Mouse (Mus musculus) lung, embryonic 16.5 days (tissue): ENCODE results near the gene Fgf22. TPM values are rescaled to one million over a fixed set of nuclear protein-coding genes. Genes with fewer than 3 reads are reported as not detected.

Experiments
- ATAC-seq: fragments of 200-750 bp; cut with Nextera tagmentation; 2 replicates; pipeline ENCODE4 v1.8.0; 2017; ENCODE audit warnings: low read depth, mild to moderate bottlenecking, moderate library complexity
- H3K27ac ChIP-seq: fragments of 300-500 bp; sonication (generic); 2 replicates; pipeline ENCODE4 v1.5.1; 2014; ENCODE audit warnings: mild to moderate bottlenecking, control low read depth, low read length
- H3K27me3 ChIP-seq: fragments of 300-500 bp; sonication (generic); 2 replicates; pipeline ENCODE4 v1.6.1; 2014; ENCODE audit warnings: low read depth, low read length, mixed read lengths; ENCODE audit not compliant: control insufficient read depth, insufficient read depth
- H3K36me3 ChIP-seq: fragments of 300-500 bp; sonication (generic); 2 replicates; pipeline ENCODE4 v1.6.1; 2014; ENCODE audit warnings: low read length; ENCODE audit not compliant: control insufficient read depth, insufficient read depth
- H3K4me1 ChIP-seq: fragments of 300-500 bp; sonication (generic); replicated peaks from 2 replicates; pipeline ENCODE4 v1.6.1; 2014; ENCODE audit warnings: low read length, mixed read lengths; ENCODE audit not compliant: control insufficient read depth, insufficient read depth
- H3K4me2 ChIP-seq: fragments of 300-500 bp; sonication (generic); 2 replicates; pipeline ENCODE4 v1.6.1; 2014; ENCODE audit warnings: low read depth, low read length, control low read depth
- H3K4me3 ChIP-seq: fragments of 300-500 bp; sonication (generic); 2 replicates; pipeline ENCODE4 v1.5.1; 2014; ENCODE audit warnings: mild to moderate bottlenecking, low read length, control low read depth
- H3K9ac ChIP-seq: fragments of 300-500 bp; sonication (generic); 2 replicates; pipeline ENCODE4 v1.6.1; 2014; ENCODE audit warnings: low read length, control low read depth
- H3K9me3 ChIP-seq: fragments of 300-500 bp; sonication (generic); 2 replicates; pipeline ENCODE4 v1.6.1; 2016; ENCODE audit warnings: low read length; ENCODE audit not compliant: control insufficient read depth
- WGBS: fragments of 180-500 bp; shearing (Covaris S2); extraction: QIAGEN DNeasy Blood & Tissue Kit; methylation state at CpG from one replicate; pipeline ENCODE4 v1.1.7; 2014; 5-methylcytosine and 5-hydroxymethylcytosine counted together
- polyA plus RNA-seq: library from polyadenylated mRNA; unstranded; fragments of >200 nt; fragmentation: Nextera tagmentation; extraction: Ambion mirVana; gene quantifications from 2 replicates; pipeline ENCODE4 v1.2.1, GENCODE M21; 2015

The Fgf22 gene
- polyA plus RNA-seq, 1 experiment from 2014 or later = 0.11 TPM

DNA sequence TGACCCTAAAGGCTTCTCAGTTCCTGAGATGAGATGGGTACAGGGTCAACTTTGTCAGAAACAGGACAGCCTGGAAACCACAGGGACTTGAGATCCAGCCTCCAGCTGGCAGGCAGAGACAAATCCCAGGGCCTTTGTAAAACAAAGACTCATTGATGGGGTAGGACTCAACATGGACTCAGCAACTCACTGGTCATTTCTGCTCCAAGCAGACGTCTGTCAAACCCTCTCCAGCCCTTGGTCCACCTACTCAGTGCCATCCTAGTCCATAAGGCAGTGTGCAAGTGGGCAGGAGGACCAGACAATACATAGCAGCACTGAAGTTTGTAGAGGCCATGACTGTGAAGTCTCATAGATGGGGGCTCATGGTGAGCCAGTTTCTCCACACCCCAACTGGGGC lies 41.7 kb upstream of the Fgf22 start:
- no peak overlapping the region for H3K4me2 ChIP-seq
- H3K9me3 ChIP-seq = no peaks in the 10 kb centered on the region
- no peak overlapping the region for H3K9ac ChIP-seq
- WGBS = 20% methylated on average over 1 of the region's 1 CpGs
- H3K27ac ChIP-seq = no peak overlapping the region
- peaks cover 21% of the 10 kb centered on the region for H3K4me1 ChIP-seq
- H3K27me3 ChIP-seq = peaks cover 33% of the 10 kb centered on the region
- peaks cover 33% of the 10 kb centered on the region for H3K36me3 ChIP-seq
- no peak overlapping the region for H3K4me3 ChIP-seq
- ATAC-seq = no peak

DNA sequence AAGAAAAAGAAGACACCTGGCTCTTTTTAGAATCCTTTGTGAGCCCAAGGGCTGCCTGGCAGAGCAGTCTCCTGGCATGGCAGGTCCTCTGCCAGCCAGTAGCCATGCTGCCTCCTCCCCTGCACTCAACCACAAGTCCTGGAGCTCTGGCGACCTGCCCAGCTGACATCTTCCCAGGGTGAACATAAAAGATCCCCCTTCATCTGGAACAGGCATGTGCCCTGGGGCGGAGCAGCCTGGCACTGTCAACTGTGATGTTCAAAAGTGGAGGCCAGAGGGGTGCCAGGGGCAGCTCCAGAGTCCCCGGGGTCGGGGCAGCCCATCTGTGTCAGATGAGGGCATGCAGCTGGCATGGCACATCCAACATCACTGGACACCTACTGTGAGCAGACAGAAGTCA lies 39.9 kb upstream of the Fgf22 start:
- WGBS = 55% methylated on average over 4 of the region's 4 CpGs
- peaks cover 13% of the 10 kb centered on the region for H3K4me1 ChIP-seq
- no peak overlapping the region for H3K4me3 ChIP-seq
- H3K9ac ChIP-seq = no peak overlapping the region
- no peak overlapping the region for H3K27ac ChIP-seq
- H3K9me3 ChIP-seq = no peaks in the 10 kb centered on the region
- no peak overlapping the region for H3K4me2 ChIP-seq
- ATAC-seq = no peak
- H3K36me3 ChIP-seq = peaks cover 21% of the 10 kb centered on the region
- peaks cover 37% of the 10 kb centered on the region for H3K27me3 ChIP-seq

DNA sequence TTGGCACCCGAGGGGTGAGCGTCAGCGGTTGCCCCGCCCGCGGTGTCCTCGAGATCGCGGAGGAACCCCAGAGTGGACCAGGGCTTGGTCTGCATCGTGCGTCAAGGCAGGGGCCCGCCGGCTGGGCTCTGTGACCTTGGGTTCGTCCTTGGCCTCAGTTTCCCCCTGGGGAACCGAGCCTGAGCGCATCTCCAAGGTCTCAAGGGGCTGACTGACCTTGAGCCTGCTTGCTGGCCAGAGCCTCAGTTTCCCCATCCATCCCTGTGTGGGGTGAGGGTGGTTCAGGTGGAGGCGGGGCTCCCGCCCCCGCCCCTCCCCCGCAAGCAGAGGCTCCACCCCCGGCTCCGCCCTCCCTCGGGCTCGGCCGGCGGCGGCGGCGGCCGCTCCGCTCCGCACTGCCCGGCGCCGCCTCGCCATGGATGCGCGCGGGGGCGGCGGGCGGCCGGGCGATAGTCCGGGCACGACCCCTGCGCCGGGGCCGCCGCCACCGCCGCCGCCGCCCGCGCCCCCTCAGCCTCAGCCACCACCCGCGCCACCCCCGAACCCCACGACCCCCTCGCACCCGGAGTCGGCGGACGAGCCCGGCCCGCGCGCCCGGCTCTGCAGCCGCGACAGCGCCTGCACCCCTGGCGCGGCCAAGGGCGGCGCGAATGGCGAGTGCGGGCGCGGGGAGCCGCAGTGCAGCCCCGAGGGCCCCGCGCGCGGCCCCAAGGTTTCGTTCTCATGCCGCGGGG lies 38.5 kb upstream of the Fgf22 start, which contains the start of gene Hcn2:
Gene Hcn2, plus strand, starts transcription at position 381 of the 734 bp plus-strand sequence.
- H3K27me3 ChIP-seq = peaks cover 37% of the 10 kb centered on the region
- WGBS = 2% methylated on average over 57 of the region's 91 CpGs
- peak within 1 kb of the TSS; percentile 61 for H3K4me3 ChIP-seq
- H3K27ac ChIP-seq = no peak within 1 kb of the TSS
- peak within 1 kb of the TSS; percentile 79 for H3K4me2 ChIP-seq
- no peaks in the 10 kb centered on the region for H3K9me3 ChIP-seq
- peaks cover 7% of the 10 kb centered on the region for H3K36me3 ChIP-seq
- ATAC-seq = peak; percentile 18; the same call in 1 of the 2 replicates
- H3K9ac ChIP-seq = peak within 1 kb of the TSS; percentile 54
- peaks cover 13% of the 10 kb centered on the region for H3K4me1 ChIP-seq

DNA sequence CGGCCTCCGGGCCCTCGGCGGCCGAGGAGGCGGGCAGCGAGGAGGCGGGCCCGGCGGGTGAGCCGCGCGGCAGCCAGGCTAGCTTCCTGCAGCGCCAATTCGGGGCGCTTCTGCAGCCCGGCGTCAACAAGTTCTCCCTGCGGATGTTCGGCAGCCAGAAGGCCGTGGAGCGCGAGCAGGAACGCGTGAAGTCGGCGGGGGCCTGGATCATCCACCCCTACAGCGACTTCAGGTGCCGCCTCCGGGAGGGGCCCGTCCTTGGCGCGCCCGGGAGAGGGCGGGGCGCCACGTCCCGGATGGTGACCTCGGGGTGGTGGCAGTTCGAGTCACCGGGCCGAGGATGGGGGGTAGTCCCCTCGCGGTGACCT lies 37.9 kb upstream of the Fgf22 start:
- H3K4me3 ChIP-seq = peak overlapping the region; percentile 61
- no peak for ATAC-seq
- peaks cover 37% of the 10 kb centered on the region for H3K27me3 ChIP-seq
- H3K27ac ChIP-seq = no peak overlapping the region
- no peaks in the 10 kb centered on the region for H3K9me3 ChIP-seq
- H3K36me3 ChIP-seq = peaks cover 2% of the 10 kb centered on the region; the same call in 1 of the 2 replicates
- H3K9ac ChIP-seq = peak overlapping the region; percentile 54
- WGBS = under 1% methylated on average over 44 of the region's 44 CpGs
- H3K4me1 ChIP-seq = peaks cover 13% of the 10 kb centered on the region
- H3K4me2 ChIP-seq = peak overlapping the region; percentile 79

DNA sequence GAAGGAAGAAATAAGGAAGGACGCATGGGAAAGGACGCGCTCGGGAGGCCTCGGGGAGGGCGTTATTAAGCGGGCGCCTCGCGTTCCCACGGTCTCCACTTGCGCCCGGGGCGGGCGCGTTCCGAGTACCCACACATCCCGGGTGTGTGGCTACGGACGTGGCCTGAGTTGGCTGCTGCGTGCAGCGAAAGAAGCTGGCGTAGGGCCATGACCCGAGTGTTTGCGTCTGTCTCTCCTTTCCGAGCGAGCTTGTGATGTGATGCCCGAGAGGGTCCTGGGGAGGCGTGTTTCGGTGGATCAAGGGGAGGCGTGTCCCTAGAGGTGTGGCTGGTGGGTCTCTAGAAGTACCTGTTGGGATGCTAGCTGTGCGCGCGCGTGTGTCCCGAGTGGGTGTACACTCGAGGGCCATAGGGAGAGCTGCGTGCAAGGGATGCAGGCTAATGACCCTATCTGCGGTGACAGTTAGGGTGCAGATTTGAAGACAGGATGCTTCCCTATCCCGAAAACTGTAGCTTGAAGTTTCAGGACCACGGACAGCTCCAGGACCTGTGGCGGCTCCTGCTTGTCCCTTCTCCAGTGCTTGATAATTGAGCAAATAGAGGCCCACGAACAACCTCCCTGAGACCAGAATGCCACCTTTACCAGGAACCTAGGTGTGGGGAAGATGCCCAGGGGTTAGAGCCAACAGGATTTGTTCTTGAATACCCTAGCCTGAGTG lies 37.1 kb upstream of the Fgf22 start:
- WGBS = 5% methylated on average over 43 of the region's 43 CpGs

DNA sequence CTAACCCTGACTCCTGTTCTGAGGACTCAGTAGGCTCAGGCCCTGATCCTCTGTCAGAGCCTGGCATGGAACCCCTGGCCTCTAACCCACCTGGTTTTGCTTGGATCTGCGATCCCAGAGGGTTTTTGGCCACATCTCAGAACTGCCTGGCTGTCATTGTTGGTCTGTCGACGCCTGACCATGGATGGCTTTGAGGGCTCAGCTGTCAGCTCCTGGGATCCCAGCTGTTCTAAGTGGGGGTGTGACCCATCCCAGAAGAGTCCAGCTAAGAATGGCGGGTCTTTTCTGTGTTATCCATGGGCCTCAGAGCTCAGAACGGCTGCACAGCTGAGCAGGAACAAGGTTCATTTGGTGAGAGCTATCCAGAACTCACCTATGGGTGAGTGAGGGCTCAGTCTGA lies 33.8 kb upstream of the Fgf22 start:
- no peak overlapping the region for H3K4me3 ChIP-seq
- H3K4me2 ChIP-seq = no peak overlapping the region
- no peaks in the 10 kb centered on the region for H3K36me3 ChIP-seq
- H3K4me1 ChIP-seq = peaks cover 13% of the 10 kb centered on the region
- 52% methylated on average over 5 of the region's 5 CpGs for WGBS
- no peak overlapping the region for H3K9ac ChIP-seq
- H3K9me3 ChIP-seq = no peaks in the 10 kb centered on the region
- H3K27me3 ChIP-seq = peaks cover 24% of the 10 kb centered on the region
- no peak overlapping the region for H3K27ac ChIP-seq
- no peak for ATAC-seq

More for the DNA sequence above, 37.1 kb upstream of the Fgf22 start:
- Histone ChIP-seq H3K27me3 (peaks cover 37% of the 10 kb centered on the region), H3K9me3 (no peaks in the 10 kb centered on the region), H3K4me3 (peak overlapping the region; percentile 14; the same call in 1 of the 2 replicates), H3K27ac (no peak overlapping the region), H3K9ac (no peak overlapping the region), H3K4me1 (peaks cover 13% of the 10 kb centered on the region), H3K36me3 (no peaks in the 10 kb centered on the region), H3K4me2 (peak overlapping the region; percentile 79; the same call in 1 of the 2 replicates)
- ATAC-seq = no peak

DNA sequence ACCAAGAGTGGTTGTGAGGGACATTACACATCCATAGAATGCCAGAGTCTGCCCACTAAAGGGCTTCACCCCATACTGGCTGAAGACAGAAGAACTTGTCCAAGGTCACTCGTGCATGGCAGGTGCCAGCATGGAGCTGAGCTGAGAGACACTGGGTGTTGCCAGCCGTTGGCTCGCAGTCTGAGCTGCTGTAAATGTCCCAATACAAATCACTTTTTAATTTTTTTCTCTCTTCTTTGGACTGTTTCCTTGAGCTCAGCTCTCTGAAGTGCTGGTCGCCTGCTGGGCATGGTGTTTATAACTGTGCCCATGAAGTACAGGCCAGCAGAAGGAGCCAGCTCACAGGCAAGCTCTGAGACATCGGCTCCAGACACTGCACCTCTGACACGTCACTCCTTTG lies 31.8 kb upstream of the Fgf22 start:
- Histone ChIP-seq H3K36me3 (no peaks in the 10 kb centered on the region), H3K4me3 (no peak overlapping the region), H3K4me2 (no peak overlapping the region), H3K9me3 (no peaks in the 10 kb centered on the region), H3K27ac (no peak overlapping the region), H3K4me1 (no peaks in the 10 kb centered on the region), H3K27me3 (peaks cover 5% of the 10 kb centered on the region; the same call in 1 of the 2 replicates), H3K9ac (no peak overlapping the region)
- no peak for ATAC-seq
- 57% methylated on average over 6 of the region's 6 CpGs for WGBS

DNA sequence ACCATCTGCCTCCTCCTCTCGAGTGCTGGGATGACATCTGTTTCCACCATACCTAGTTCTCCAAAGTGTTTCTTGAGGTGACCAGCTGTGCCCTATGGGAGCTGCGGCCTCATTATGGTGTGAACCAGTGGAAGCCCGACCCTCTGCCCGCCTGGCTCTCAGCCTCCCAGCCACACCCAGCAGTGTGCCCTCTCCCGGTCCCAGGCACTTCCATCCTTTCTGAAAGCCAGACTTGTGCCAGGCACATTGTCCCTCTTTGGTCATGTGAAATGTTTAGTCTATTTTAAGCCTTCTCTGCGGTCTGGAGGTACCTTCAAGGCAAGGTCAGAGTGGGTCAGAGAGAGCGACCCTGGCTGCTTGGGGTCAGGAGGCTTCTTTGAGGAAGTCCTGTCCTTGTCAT lies 31.2 kb upstream of the Fgf22 start:
- Histone ChIP-seq H3K4me3 (no peak overlapping the region), H3K9ac (no peak overlapping the region), H3K36me3 (no peaks in the 10 kb centered on the region), H3K27me3 (no peaks in the 10 kb centered on the region; the same call in 1 of the 2 replicates), H3K4me1 (no peaks in the 10 kb centered on the region), H3K27ac (no peak overlapping the region), H3K4me2 (no peak overlapping the region), H3K9me3 (no peaks in the 10 kb centered on the region)
- WGBS = 71% methylated on average over 7 of the region's 7 CpGs
- ATAC-seq = no peak

DNA sequence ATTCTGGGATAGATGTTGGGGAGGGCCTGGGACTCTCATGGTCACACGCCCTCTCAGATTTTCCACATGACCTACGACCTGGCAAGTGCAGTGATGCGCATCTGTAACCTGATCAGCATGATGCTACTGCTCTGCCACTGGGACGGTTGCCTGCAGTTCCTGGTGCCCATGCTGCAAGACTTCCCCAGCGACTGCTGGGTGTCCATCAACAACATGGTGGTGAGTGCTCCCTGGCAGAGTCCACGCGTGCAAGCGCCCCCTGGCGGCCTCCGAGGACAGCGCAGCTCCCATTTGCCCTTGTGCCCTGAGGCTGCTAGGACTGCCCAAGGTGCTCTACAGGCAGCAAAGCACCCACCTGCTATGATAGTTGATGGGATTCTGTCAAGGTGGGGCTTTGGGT lies 28.8 kb upstream of the Fgf22 start:
- Histone ChIP-seq H3K4me2 (no peak overlapping the region), H3K27me3 (no peaks in the 10 kb centered on the region)

More for the DNA sequence above, 28.8 kb upstream of the Fgf22 start:
- Histone ChIP-seq H3K4me3 (no peak overlapping the region), H3K27ac (no peak overlapping the region), H3K9me3 (no peaks in the 10 kb centered on the region), H3K4me1 (no peaks in the 10 kb centered on the region), H3K9ac (no peak overlapping the region), H3K36me3 (no peaks in the 10 kb centered on the region)
- ATAC-seq = no peak
- WGBS = 35% methylated on average over 11 of the region's 11 CpGs
